Mouse (Mus musculus) heart, embryonic 12.5 days (tissue): ENCODE measurements around the gene Mmp21. TPM values are rescaled to one million over a fixed set of nuclear protein-coding genes. Genes with fewer than 3 reads are reported as not detected.
"Not testable (repeated sequence)": the region's sequence is repeated elsewhere in the genome, so short reads cannot be mapped to it uniquely, and the experiment has no call there.

Experiments used
- ATAC-seq: fragments of 200-750 bp; cut with Nextera tagmentation; 2 replicates; pipeline ENCODE4 v1.8.0; 2017; ENCODE audit warnings: moderate TSS enrichment, moderate library complexity; ENCODE audit not compliant: insufficient number of reproducible peaks, low FRiP score
- H3K27ac ChIP-seq: fragments of 300-500 bp; sonication (generic); 2 replicates; pipeline ENCODE4 v1.5.1; 2016; ENCODE audit warnings: mild to moderate bottlenecking, moderate library complexity; ENCODE audit not compliant: poor library complexity, severe bottlenecking
- H3K27me3 ChIP-seq: fragments of 300-500 bp; sonication (generic); replicated peaks from 2 replicates; pipeline ENCODE4 v1.6.1; 2016; ENCODE audit warnings: mild to moderate bottlenecking, moderate library complexity
- H3K36me3 ChIP-seq: fragments of 300-500 bp; sonication (generic); 2 replicates; pipeline ENCODE4 v1.6.1; 2016; ENCODE audit warnings: mild to moderate bottlenecking, moderate library complexity
- H3K4me1 ChIP-seq: fragments of 300-500 bp; sonication (generic); replicated peaks from 2 replicates; pipeline ENCODE4 v1.6.1; 2016; ENCODE audit warnings: mild to moderate bottlenecking
- H3K4me2 ChIP-seq: fragments of 300-500 bp; sonication (generic); 2 replicates; pipeline ENCODE4 v1.6.1; 2016; ENCODE audit warnings: mild to moderate bottlenecking, moderate library complexity
- H3K4me3 ChIP-seq: fragments of 300-500 bp; sonication (generic); 2 replicates; pipeline ENCODE4 v1.5.1; 2016; ENCODE audit warnings: mild to moderate bottlenecking
- H3K9ac ChIP-seq: fragments of 300-500 bp; sonication (generic); 2 replicates; pipeline ENCODE4 v1.6.1; 2016; ENCODE audit warnings: mild to moderate bottlenecking, moderate library complexity
- H3K9me3 ChIP-seq: fragments of 300-500 bp; sonication (generic); replicated peaks from 2 replicates; pipeline ENCODE4 v1.6.1; 2016; ENCODE audit warnings: mild to moderate bottlenecking, moderate library complexity
- WGBS: fragments of 180-500 bp; shearing (Covaris S2); methylation state at CpG from one replicate; pipeline ENCODE4 v1.1.7; 2016; 5-methylcytosine and 5-hydroxymethylcytosine counted together
- polyA plus RNA-seq: library from polyadenylated mRNA; unstranded; fragments of >200 nt; fragmentation: Nextera tagmentation; extraction: Ambion mirVana; gene quantifications from 2 replicates; pipeline ENCODE4 v1.2.1, GENCODE M21; 2016

Gene Mmp21
- polyA plus RNA-seq, 1 experiment from 2014 or later: 0.09 TPM

DNA sequence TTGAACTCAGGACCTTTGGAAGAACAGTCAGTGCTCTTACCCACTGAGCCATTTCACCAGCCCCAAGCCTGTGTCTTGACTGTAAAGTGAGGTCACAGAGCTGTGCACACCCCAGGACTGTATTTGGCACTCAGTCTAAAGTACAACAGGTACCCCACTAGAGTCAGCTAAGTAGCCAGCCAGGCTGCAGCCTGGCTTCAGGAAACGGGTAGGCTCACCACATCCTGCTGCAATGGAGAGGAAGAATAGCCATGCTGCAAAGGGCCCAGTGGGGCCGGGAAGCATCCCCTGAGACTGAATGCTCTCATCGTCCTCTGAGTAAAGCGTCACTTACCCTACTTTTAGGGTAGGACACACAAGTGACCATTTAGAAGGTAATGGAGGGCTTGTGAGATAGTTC, 20.0 kb upstream of the Mmp21 start:
- Histone ChIP-seq H3K4me3 (peak overlapping the region; percentile 13), H3K27ac (no peak overlapping the region), H3K27me3 (no peaks in the 10 kb centered on the region), H3K36me3 (peaks cover 20% of the 10 kb centered on the region), H3K9me3 (no peaks in the 10 kb centered on the region), H3K4me2 (peak overlapping the region; percentile 9), H3K4me1 (peaks cover 10% of the 10 kb centered on the region; the same call in 1 of the 2 replicates), H3K9ac (no peak overlapping the region)
- ATAC-seq: no peak
- 72% methylated on average over 4 of the region's 4 CpGs for WGBS

DNA sequence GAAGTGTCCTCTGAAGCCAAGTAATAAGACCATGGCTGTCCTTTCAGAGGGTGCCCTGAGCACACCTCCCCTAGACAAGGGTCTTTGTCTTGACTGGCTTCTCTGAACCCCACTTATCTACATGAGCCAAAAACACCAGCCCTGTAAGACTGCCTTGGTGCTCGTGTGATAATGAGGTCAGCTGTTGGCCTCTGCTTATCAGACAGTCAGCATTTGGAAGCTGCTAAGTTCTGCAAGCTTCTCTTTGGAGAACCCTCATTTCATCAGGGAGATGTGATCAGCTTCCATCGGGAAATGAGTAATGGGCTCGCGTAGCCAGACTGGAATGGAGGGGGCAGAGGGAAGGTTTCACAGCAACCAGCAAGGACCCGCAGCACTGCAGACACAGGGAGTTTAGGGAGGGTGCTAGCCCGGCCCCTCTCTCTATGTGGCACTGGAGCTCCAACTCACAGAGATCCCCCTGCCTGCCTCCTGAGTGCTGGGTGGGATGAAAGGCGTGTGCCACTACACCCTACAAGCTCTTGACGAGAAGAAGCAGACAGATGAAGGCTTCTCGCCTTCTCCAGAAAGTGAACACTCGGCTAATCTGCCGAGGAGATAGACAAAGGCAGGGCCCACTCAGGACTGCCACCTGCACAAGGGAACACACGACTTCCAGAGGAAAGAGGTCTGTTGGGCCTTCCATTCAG, 18.3 kb upstream of the Mmp21 start:
- WGBS: 45% methylated on average over 12 of the region's 12 CpGs
- H3K27ac ChIP-seq: peak overlapping the region; percentile 59

DNA sequence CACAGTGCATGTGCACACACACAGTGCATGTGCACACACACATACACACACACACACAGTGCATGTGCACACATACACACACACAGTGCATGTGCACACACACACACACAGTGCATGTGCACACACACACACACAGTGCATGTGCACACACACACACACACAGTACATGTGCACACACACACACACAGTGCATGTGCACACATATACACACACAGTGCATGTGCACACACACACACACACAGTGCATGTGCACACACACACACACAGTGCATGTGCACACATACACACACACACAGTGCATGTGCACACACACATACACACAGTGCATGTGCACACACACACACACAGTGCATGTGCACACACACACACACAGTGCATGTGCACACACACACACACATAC, 5.8 kb upstream of the Mmp21 start:
- peaks cover 60% of the 10 kb centered on the region for H3K36me3 ChIP-seq
- H3K4me1 ChIP-seq: not testable (repeated sequence)

More for the DNA sequence above, 18.3 kb upstream of the Mmp21 start:
- Histone ChIP-seq H3K4me2 (peak overlapping the region; percentile 8), H3K9me3 (no peaks in the 10 kb centered on the region), H3K36me3 (peaks cover 20% of the 10 kb centered on the region), H3K27me3 (no peaks in the 10 kb centered on the region), H3K9ac (peak overlapping the region; percentile 36; the same call in 1 of the 2 replicates), H3K4me3 (no peak overlapping the region), H3K4me1 (peaks cover 10% of the 10 kb centered on the region; the same call in 1 of the 2 replicates)
- peak; percentile 88 for ATAC-seq

DNA sequence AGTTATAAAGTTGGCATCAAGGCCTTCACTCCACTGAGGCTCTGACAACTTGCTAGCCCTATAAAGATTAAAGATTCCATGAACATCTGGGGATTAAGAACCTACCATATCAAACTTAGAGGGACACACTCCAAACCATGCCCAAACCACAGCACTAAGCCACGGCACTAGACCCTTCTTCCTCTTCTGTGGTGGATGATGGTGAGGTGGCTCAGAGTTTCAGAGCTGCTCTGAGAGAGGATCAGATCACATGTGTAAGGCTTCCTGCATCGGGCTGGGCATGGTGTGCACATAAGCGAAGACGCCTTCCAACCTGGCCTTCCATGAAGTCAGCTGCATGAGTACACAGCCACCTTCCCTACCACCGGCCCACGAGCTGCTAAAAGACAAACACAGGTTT, 4.8 kb upstream of the Mmp21 start:
- Histone ChIP-seq H3K27me3 (no peaks in the 10 kb centered on the region), H3K4me3 (no peak overlapping the region), H3K4me1 (peaks cover 2% of the 10 kb centered on the region; the same call in 1 of the 2 replicates), H3K9ac (no peak overlapping the region), H3K36me3 (peaks cover 51% of the 10 kb centered on the region), H3K9me3 (peaks cover 32% of the 10 kb centered on the region), H3K27ac (no peak overlapping the region), H3K4me2 (no peak overlapping the region)
- WGBS: 98% methylated on average over 6 of the region's 6 CpGs
- ATAC-seq: no peak

More for the DNA sequence above, 5.8 kb upstream of the Mmp21 start:
- not testable (repeated sequence) for H3K4me2 ChIP-seq, H3K27me3 ChIP-seq, H3K27ac ChIP-seq, ATAC-seq, H3K9ac ChIP-seq, H3K4me3 ChIP-seq
- H3K9me3 ChIP-seq: peaks cover 32% of the 10 kb centered on the region

DNA sequence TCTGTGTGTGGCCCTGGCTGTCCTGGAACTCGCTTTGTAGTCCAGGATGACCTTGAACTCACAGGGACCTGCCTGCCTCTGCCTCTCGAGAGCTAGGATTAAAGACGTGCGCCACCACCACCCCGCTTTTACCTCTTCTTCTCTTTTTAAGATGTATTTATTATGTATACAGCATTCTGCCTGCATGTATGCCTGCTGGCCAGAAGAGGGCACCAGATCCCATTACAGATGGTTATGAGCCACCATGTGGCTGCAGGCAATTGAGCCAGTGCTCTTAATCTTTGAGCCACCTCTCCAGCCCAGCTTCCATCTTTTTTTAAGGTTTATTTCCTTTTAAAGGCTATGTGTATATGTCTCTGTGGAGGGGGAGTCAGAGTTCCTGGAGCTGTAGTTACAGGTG, 4.2 kb upstream of the Mmp21 start:
- Histone ChIP-seq H3K27me3 (no peaks in the 10 kb centered on the region), H3K9ac (no peak overlapping the region), H3K4me3 (no peak overlapping the region), H3K9me3 (peaks cover 26% of the 10 kb centered on the region), H3K27ac (no peak overlapping the region), H3K36me3 (peaks cover 45% of the 10 kb centered on the region), H3K4me2 (no peak overlapping the region), H3K4me1 (peaks cover 7% of the 10 kb centered on the region; the same call in 1 of the 2 replicates)
- 78% methylated on average over 5 of the region's 5 CpGs for WGBS
- no peak for ATAC-seq

DNA sequence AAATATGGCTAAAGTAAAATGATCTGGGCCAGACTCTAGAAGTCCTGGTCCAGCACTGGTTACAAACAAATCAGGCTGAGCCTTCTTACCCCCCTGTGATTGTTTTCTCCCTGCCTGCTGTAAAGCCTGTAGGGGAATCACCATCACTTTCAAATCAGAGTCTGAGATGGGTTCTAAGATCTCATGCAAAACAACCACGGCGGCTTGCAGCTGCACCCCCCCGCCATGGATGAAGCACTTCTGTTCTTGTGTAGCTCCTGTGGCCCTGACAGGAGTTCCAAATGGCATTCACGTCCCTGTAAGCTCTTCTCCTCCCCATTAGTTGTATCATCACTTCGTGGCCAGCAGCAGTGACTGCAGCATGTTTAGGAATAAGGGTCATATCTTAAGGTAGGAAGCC, 3.8 kb upstream of the Mmp21 start:
- 80% methylated on average over 5 of the region's 5 CpGs for WGBS
- H3K4me3 ChIP-seq: no peak overlapping the region
- no peak for ATAC-seq
- H3K27ac ChIP-seq: no peak overlapping the region
- peaks cover 23% of the 10 kb centered on the region for H3K9me3 ChIP-seq
- H3K27me3 ChIP-seq: no peaks in the 10 kb centered on the region
- H3K4me2 ChIP-seq: no peak overlapping the region
- peaks cover 40% of the 10 kb centered on the region for H3K36me3 ChIP-seq
- H3K9ac ChIP-seq: no peak overlapping the region
- H3K4me1 ChIP-seq: peaks cover 8% of the 10 kb centered on the region; the same call in 1 of the 2 replicates

DNA sequence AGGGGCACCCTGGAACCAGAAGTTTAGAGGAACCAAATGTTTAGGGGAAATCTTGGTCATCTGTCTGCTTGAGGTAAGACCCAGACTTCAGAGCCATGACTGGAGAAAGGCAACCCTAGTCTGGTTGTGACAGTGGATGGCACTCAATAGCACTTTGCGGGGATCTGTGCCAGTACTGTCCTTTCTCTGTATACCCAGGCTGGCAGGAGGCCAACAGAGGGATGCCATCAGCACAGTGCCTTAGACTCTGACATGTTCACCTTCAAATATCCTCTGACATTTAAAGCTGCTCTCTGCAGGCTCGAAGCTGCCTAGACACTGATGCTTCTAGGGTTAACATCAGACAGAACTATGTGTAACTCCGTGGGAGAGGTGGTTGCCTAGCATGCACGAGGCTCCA, 422 bp downstream of the Mmp21 start:
- Histone ChIP-seq H3K27me3 (no peaks in the 10 kb centered on the region), H3K4me3 (no peak overlapping the region), H3K27ac (no peak overlapping the region), H3K4me2 (no peak overlapping the region), H3K9ac (no peak overlapping the region), H3K4me1 (peaks cover 8% of the 10 kb centered on the region; the same call in 1 of the 2 replicates), H3K36me3 (peaks cover 4% of the 10 kb centered on the region), H3K9me3 (peaks cover 4% of the 10 kb centered on the region; the same call in 1 of the 2 replicates)
- no peak for ATAC-seq
- 58% methylated on average over 4 of the region's 4 CpGs for WGBS

DNA sequence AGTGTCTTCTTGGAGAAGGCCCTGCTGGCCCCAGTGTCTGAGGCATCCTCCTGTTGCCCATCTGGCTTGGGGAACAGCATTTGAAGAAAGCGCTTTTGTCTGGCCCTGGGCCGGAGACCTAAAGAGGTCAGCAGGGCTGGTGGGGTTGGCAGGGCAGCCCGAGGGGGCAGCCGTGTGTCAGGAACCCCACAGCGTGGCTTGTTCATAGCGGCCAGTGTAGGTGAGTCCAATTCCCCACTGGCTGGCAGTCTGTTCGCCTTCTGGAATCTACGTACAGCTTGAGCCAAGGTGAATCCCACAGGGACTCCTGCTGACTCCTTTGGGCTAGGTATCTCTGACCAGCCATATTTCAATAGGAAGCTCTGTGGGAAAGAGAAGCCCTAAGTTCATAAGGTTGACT, 1.1 kb downstream of the Mmp21 start:
- Histone ChIP-seq H3K27ac (no peak overlapping the region), H3K27me3 (no peaks in the 10 kb centered on the region), H3K4me3 (no peak overlapping the region), H3K36me3 (peaks cover 3% of the 10 kb centered on the region), H3K4me2 (no peak overlapping the region), H3K4me1 (peaks cover 8% of the 10 kb centered on the region; the same call in 1 of the 2 replicates), H3K9me3 (no peaks in the 10 kb centered on the region), H3K9ac (no peak overlapping the region)
- no peak for ATAC-seq
- 92% methylated on average over 8 of the region's 8 CpGs for WGBS

DNA sequence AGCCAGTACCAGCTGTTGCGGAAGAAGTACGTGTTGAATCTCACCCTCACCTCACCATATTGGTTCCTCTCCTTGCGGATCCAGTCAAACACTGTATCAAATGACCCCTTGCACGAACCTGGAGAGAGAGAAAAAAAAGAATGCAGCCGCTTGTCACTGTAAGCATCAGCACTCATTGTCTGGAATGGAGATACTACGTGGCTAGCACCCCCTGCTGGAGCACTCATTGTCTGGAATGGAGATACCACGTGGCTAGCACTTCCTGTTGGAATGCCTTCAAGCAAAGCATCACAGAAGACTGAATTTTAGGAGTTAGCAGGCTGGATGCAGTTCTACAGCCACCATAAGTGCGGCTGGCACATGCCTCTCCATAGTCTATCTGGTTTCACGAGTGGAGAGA, 3.9 kb downstream of the Mmp21 start:
- 70% methylated on average over 9 of the region's 9 CpGs for WGBS
- no peak overlapping the region for H3K9ac ChIP-seq
- no peak overlapping the region for H3K4me3 ChIP-seq
- no peaks in the 10 kb centered on the region for H3K9me3 ChIP-seq
- no peak for ATAC-seq
- H3K27me3 ChIP-seq: no peaks in the 10 kb centered on the region
- H3K36me3 ChIP-seq: peaks cover 27% of the 10 kb centered on the region
- H3K4me2 ChIP-seq: no peak overlapping the region
- H3K27ac ChIP-seq: no peak overlapping the region
- H3K4me1 ChIP-seq: peaks cover 8% of the 10 kb centered on the region; the same call in 1 of the 2 replicates

DNA sequence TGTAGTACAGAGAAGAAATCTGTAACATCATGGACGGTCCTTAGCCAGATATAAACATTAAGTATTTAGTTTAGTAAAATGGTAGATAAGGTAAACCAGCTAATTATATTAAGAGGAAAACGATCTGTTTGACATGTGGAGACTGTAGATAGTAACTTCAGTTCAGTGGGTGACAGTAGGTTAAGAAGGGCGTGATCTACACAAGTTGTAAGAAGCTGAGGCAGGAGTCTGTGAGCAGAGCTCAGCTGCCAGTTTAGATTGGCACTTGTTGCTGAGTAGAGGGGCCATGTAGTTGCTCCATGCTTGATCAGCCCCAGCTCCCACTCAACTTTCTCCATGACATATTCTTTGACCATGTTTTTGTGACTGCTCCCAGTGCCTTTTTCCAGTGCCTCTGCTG, 9.0 kb downstream of the Mmp21 start:
- Histone ChIP-seq H3K27ac (no peak overlapping the region), H3K36me3 (peaks cover 72% of the 10 kb centered on the region), H3K4me1 (no peaks in the 10 kb centered on the region), H3K9ac (no peak overlapping the region), H3K4me3 (no peak overlapping the region), H3K4me2 (no peak overlapping the region), H3K27me3 (no peaks in the 10 kb centered on the region), H3K9me3 (no peaks in the 10 kb centered on the region)
- ATAC-seq: no peak
- 92% methylated on average over 3 of the region's 3 CpGs for WGBS

DNA sequence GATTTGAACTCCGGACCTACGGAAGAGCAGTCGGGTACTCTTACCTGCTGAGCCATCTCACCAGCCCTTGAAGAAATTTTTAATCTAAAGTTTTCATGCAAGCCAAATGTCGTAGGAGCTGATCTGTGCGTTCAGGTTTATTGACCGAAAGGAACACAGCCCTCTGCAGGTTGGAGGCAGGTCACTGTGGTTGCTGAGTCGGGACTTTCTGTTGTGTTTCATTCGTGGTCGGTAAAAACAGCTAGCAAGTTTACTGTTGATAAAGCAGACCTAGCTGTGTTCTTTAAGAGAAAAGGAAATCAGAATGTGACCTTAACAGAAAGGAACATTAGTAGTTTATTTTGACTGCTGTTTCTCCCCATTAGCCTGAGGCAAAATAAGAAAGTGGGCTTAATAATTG, 9.9 kb downstream of the Mmp21 start:
- H3K9me3 ChIP-seq: no peaks in the 10 kb centered on the region
- no peaks in the 10 kb centered on the region for H3K27me3 ChIP-seq
- no peak overlapping the region for H3K27ac ChIP-seq
- peaks cover 80% of the 10 kb centered on the region for H3K36me3 ChIP-seq
- no peak overlapping the region for H3K4me2 ChIP-seq
- no peak overlapping the region for H3K9ac ChIP-seq
- ATAC-seq: no peak
- no peaks in the 10 kb centered on the region for H3K4me1 ChIP-seq
- H3K4me3 ChIP-seq: no peak overlapping the region
- WGBS: 90% methylated on average over 9 of the region's 9 CpGs

DNA sequence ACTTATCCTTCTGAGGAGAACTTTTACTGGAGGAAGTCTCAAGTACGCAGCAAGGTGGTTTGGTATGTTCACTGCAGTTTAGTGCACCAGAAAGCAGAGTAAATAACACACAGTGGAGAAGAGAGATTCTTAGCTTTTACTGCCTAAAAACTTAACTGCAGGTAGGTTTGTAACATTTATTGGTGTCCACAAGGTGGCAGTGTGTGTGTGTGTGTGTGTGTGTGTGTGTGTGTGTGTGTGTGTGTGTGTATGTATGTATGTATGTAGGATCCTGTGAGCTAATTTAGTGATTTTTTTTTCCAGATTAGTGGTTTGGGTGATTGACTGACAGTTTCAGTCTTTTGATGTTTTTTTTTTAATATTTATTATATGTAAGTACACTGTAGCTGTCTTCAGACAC, 10.8 kb downstream of the Mmp21 start:
- Histone ChIP-seq H3K4me1 (no peaks in the 10 kb centered on the region), H3K36me3 (peaks cover 87% of the 10 kb centered on the region), H3K4me3 (no peak overlapping the region), H3K9me3 (no peaks in the 10 kb centered on the region), H3K27ac (no peak overlapping the region), H3K27me3 (no peaks in the 10 kb centered on the region), H3K4me2 (no peak overlapping the region), H3K9ac (no peak overlapping the region)
- no peak for ATAC-seq
- WGBS: 81% methylated on average over 1 of the region's 1 CpGs
